Mouse (Mus musculus) small intestine, adult 2 months (tissue): ENCODE results near the gene Cald1. TPM values are rescaled to one million over a fixed set of nuclear protein-coding genes. Genes with fewer than 3 reads are reported as not detected.

ENCODE experiments used
- H3K27ac ChIP-seq: fragments of 200-500 bp; 2 replicates; pipeline ENCODE4 v1.5.1; 2012; ENCODE audit warnings: low read depth, low read length, control low read depth, inconsistent platforms; ENCODE audit not compliant: insufficient read depth
- H3K27me3 ChIP-seq: fragments of 200-500 bp; 2 replicates; pipeline ENCODE4 v1.6.1; 2012; ENCODE audit warnings: mild to moderate bottlenecking, moderate library complexity, low read length, inconsistent platforms; ENCODE audit not compliant: control insufficient read depth, insufficient read depth
- H3K36me3 ChIP-seq: fragments of 200-500 bp; 2 replicates; pipeline ENCODE4 v1.6.1; 2012; ENCODE audit warnings: mild to moderate bottlenecking, low read length, control low read depth, inconsistent platforms; ENCODE audit not compliant: control insufficient read depth, insufficient read depth
- H3K4me1 ChIP-seq: fragments of 200-500 bp; 2 replicates; pipeline ENCODE4 v1.6.1; 2012; ENCODE audit warnings: low read length, inconsistent platforms, mixed read lengths; ENCODE audit not compliant: control insufficient read depth, insufficient read depth, insufficient read length
- H3K4me3 ChIP-seq: fragments of 200-500 bp; 2 replicates; pipeline ENCODE4 v1.5.1; 2012; ENCODE audit warnings: low read depth, mild to moderate bottlenecking, control low read depth, inconsistent platforms, low read length, moderate library complexity
- CTCF ChIP-seq: fragments of 200-500 bp; IDR thresholded peaks from 2 replicates; pipeline ENCODE4 v1.5.1; 2012; ENCODE audit warnings: low read depth, mild to moderate bottlenecking, control low read depth, inconsistent platforms, low read length, moderate library complexity, mixed read lengths; ENCODE audit not compliant: insufficient replicate concordance, insufficient read length; ENCODE audit errors: extremely low read depth
- POLR2A ChIP-seq: fragments of 200-500 bp; IDR thresholded peaks from 2 replicates; pipeline ENCODE4 v1.6.1; 2012; ENCODE audit warnings: low read depth, mild to moderate bottlenecking, control low read depth, inconsistent platforms, low read length, moderate library complexity
- WGBS: fragments of 180-500 bp; shearing (Covaris S2); methylation state at CpG from one replicate; pipeline ENCODE4 v1.1.7; 2018; 5-methylcytosine and 5-hydroxymethylcytosine counted together
- polyA plus RNA-seq: library from polyadenylated mRNA; depleted of rRNA; stranded (reverse); fragments of >200 nt; gene quantifications from 2 replicates; pipeline ENCODE4 v1.2.3, GENCODE M21; 2012

Gene Cald1
- polyA plus RNA-seq, 1 experiment, result 5.6 TPM

DNA sequence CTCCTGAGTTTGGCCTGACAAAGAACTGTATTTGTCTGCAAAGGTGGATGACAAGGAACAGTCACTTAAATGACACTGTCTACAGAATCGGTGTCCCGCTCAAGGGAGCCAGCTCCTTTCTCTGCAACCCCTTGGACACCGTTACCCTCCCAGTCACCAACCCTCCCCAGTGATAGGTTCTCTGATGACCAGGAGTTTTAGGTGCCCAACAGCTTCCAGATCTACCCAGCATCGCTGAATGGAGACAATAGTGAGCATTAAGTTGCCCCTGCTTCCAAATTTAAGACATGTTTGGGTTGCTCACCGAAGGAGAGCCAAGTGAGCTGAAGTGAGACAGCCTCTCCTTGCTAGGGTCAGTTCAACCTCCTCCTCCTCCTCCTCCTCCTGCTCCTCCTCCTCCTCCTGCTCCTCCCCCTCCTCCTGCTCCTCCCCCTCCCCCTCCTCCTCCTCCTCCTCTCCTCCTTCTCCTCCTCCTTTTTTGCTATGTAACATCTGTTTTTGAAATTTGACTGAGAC, 70.5 kb downstream of the Cald1 start:
- WGBS, result 83% methylated on average over 5 of the region's 5 CpGs
- TF ChIP-seq CTCF (no peak), POLR2A (no peak)
- H3K4me3 ChIP-seq, result no peak overlapping the region

DNA sequence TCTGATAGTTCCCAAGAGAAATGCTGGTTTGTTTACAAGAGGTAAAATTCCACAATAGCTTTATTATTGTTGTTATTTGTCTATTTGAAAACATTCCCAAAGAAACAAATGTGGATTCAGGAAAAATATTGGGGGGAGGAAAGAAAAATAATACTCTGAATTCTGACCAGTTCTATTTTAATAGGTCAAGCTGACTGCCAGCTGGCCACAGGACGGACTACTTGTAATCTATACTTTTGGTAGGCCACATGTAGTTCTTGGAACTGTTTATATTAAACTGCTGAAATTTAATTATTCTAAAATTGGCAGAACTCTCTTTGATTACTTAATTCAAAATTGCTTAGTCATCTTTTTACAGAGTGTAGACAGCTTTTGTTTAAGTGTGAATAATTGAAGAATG, 73.1 kb downstream of the Cald1 start:
- H3K27ac ChIP-seq, result no peak overlapping the region
- no peak for TF ChIP-seq CTCF
- TF ChIP-seq POLR2A, result no peak
- H3K4me1 ChIP-seq, result no peaks in the 10 kb centered on the region
- H3K36me3 ChIP-seq, result no peaks in the 10 kb centered on the region
- WGBS, result 79% methylated on average over 1 of the region's 1 CpGs
- H3K4me3 ChIP-seq, result no peak overlapping the region
- no peaks in the 10 kb centered on the region for H3K27me3 ChIP-seq

More for the DNA sequence above, 70.5 kb downstream of the Cald1 start:
- Histone ChIP-seq H3K27me3 (no peaks in the 10 kb centered on the region), H3K27ac (no peak overlapping the region), H3K4me1 (no peaks in the 10 kb centered on the region), H3K36me3 (no peaks in the 10 kb centered on the region)

DNA sequence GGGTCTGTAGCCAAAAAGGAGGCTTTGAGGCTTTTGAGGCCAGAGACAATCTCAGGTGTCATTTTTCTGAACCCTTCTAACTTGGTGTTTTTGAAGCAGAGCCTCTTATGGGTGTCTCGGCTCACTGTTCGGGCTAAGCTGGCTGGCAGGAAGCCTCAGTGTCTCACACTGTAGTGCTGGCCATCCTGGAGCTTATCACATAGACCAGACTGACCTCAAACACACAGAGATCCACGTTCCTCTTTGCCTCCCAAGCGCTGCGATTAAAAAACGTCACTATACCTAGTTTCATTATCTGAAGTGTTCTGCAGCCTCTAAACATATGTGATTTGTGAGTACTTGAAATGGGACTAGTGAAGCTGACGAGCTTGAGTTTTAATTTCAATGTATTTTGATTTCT, 76.1 kb downstream of the Cald1 start:
- TF ChIP-seq CTCF (no peak), POLR2A (no peak)
- no peaks in the 10 kb centered on the region for H3K4me1 ChIP-seq
- 72% methylated on average over 7 of the region's 7 CpGs for WGBS
- H3K4me3 ChIP-seq, result no peak overlapping the region
- no peaks in the 10 kb centered on the region for H3K36me3 ChIP-seq
- H3K27ac ChIP-seq, result no peak overlapping the region
- no peaks in the 10 kb centered on the region for H3K27me3 ChIP-seq

DNA sequence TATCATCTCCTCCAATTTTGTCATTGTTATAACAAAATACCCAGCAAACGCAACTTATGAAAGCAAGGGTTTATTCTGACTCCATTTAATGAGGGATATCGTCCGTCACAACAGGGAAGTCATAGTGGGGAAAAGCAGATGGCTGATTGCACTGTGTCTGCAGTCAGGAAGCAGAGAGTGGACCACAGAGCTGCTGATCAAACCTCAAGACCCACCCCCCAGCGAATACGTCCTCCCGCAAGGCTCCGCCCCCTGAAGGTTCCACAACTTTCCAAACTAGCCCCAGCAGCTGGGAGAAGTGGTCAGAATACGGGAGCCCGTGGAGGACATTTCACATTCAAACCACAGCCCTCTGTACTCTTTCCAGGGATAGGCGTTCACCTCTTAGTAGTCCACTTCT, 76.6 kb downstream of the Cald1 start:
- Histone ChIP-seq H3K36me3 (no peaks in the 10 kb centered on the region), H3K4me3 (no peak overlapping the region), H3K27ac (no peak overlapping the region), H3K27me3 (no peaks in the 10 kb centered on the region), H3K4me1 (no peaks in the 10 kb centered on the region)
- TF ChIP-seq CTCF, result no peak
- no peak for TF ChIP-seq POLR2A
- 71% methylated on average over 10 of the region's 10 CpGs for WGBS

DNA sequence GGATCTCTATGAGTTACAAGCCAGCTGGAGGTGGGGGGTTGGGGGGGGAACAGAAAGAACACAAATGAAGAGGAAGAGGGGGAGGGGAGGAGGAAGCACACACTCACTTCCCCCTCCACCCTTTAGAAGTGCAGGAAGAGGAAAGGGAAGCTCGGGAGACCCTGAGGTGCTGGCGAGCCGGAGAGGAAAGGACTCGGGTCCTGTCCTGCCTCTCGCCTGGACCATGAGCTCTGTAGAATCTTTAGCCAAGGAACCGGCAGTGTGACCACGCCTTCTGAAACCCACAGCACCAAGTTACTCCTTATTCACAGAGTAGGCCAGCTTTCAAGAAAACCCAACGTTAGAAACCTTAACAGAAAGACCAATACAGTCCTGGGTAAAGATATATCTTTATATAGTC, 83.8 kb downstream of the Cald1 start:
- no peak for TF ChIP-seq CTCF
- no peak for TF ChIP-seq POLR2A
- Histone ChIP-seq H3K36me3 (no peaks in the 10 kb centered on the region), H3K4me3 (no peak overlapping the region), H3K4me1 (peaks cover under 1% of the 10 kb centered on the region; the same call in 1 of the 2 replicates), H3K27ac (no peak overlapping the region), H3K27me3 (no peaks in the 10 kb centered on the region)
- WGBS, result 49% methylated on average over 8 of the region's 8 CpGs

DNA sequence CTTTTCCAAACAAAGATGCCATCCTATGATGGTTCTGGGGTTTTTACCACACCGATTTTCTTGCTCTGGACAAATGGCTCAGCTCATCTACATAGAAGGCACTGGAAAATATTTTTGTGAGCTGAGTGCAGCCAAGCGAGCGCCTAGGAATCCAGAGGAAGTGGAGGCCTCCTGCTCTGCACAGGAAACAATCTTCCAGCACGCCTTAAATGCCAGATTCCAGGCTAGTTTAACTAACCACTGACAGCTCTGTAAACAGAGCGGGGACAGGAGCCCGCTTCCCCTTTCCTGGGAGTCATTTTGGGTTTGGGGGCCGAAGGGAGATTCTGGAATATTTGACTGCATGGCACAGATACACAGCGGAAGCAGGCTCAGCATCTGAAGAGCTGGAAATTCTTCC, 86.6 kb downstream of the Cald1 start:
- H3K4me1 ChIP-seq, result peaks cover 8% of the 10 kb centered on the region; the same call in 1 of the 2 replicates
- no peak for TF ChIP-seq POLR2A
- TF ChIP-seq CTCF, result no peak
- no peaks in the 10 kb centered on the region for H3K27me3 ChIP-seq
- no peaks in the 10 kb centered on the region for H3K36me3 ChIP-seq
- no peak overlapping the region for H3K27ac ChIP-seq
- WGBS, result 50% methylated on average over 8 of the region's 8 CpGs
- no peak overlapping the region for H3K4me3 ChIP-seq

DNA sequence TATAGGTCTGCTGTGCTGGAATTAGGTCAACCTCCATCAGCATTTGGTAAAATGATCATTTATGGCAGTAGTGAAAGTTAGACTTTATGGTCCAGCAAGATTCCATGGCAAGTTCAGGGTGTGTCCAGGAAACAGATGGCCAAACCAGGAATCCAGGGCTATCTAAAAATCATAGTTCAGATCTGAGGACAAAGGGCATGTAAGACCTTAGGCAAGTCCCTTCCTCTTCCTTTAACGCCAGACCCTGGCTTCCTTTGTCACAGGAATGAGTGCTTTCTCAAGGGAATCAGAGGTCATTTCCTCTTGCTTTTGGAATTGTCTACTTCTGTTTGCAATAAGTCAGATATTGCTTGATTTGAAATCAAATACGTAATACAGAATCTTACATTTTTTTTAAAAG, 90.7 kb downstream of the Cald1 start:
- H3K36me3 ChIP-seq, result no peaks in the 10 kb centered on the region
- H3K4me3 ChIP-seq, result no peak overlapping the region

More for the DNA sequence above, 90.7 kb downstream of the Cald1 start:
- no peak for TF ChIP-seq CTCF
- TF ChIP-seq POLR2A, result no peak
- no peaks in the 10 kb centered on the region for H3K27me3 ChIP-seq
- peak overlapping the region; percentile 58 for H3K27ac ChIP-seq
- 25% methylated on average over 2 of the region's 2 CpGs for WGBS
- peaks cover 8% of the 10 kb centered on the region; the same call in 1 of the 2 replicates for H3K4me1 ChIP-seq
